Mouse (Mus musculus) CH12.LX (cell line): ENCODE measurements at regions not wholly inside any gene's neighbourhood (a gene's known extent, or its start where the extent isn't known, plus 50 kb on each side); places are given as distances from the start of the nearest gene placed in this dataset.

Experiments used
- DNase-seq: peaks from one replicate; pipeline ENCODE4 v3.0.0-alpha.2; 2013; ENCODE audit errors: extremely low read depth
- H3K27ac ChIP-seq: 2 replicates; pipeline ENCODE4 v1.5.1; 2012; ENCODE audit warnings: low read depth, mild to moderate bottlenecking, control low read depth, moderate library complexity; ENCODE audit not compliant: insufficient read depth
- H3K27me3 ChIP-seq: replicated peaks from 2 replicates; pipeline ENCODE3; 2012; ENCODE audit warnings: inconsistent platforms
- H3K36me3 ChIP-seq, 2 experiments: replicated peaks in 1 of 2; 2 replicates each; pipeline versions ENCODE3 to v1.6.1; 2012; ENCODE audit warnings: inconsistent platforms in 1 of 2, low read length in 1 of 2, mild to moderate bottlenecking in 1 of 2, mixed read lengths in 1 of 2, moderate library complexity in 1 of 2; ENCODE audit not compliant: control insufficient read depth in 1 of 2, insufficient read depth in 1 of 2
- H3K4me1 ChIP-seq, 2 experiments: 2 replicates each; pipeline ENCODE4 v1.6.1; 2012; ENCODE audit warnings: inconsistent platforms in 1 of 2, moderate library complexity in 1 of 2; ENCODE audit not compliant: insufficient read depth in 2 of 2, control insufficient read depth in 1 of 2
- H3K4me2 ChIP-seq: 2 replicates; pipeline ENCODE4 v1.6.1; 2012; ENCODE audit warnings: low read depth, mild to moderate bottlenecking, control low read depth; ENCODE audit not compliant: poor library complexity, insufficient read depth, severe bottlenecking
- H3K4me3 ChIP-seq, 3 experiments: fragments of 150-350 bp in 1 of 3; sonication (generic) in 1 of 3; replicated peaks in 1 of 3; 2 replicates each; pipeline versions ENCODE3 to v1.5.1; 2011 to 2012; ENCODE audit warnings: low read depth in 2 of 3, low read length in 2 of 3, mild to moderate bottlenecking in 2 of 3, moderate library complexity in 2 of 3, control low read depth in 1 of 3, improper control_type of control experiment in 1 of 3, inconsistent platforms in 1 of 3, mixed read lengths in 1 of 3; ENCODE audit not compliant: poor library complexity in 1 of 3
- H3K79me2 ChIP-seq: replicated peaks from 2 replicates; pipeline ENCODE4 v1.6.1; 2012; ENCODE audit warnings: mild to moderate bottlenecking, moderate library complexity; ENCODE audit not compliant: control insufficient read depth, poor library complexity, insufficient read depth, severe bottlenecking; ENCODE audit errors: extremely low read depth
- H3K9ac ChIP-seq: 2 replicates; pipeline ENCODE4 v1.6.1; 2012; ENCODE audit warnings: low read depth, mild to moderate bottlenecking, control low read depth, moderate library complexity; ENCODE audit not compliant: insufficient read depth
- H3K9me3 ChIP-seq: replicated peaks from 2 replicates; pipeline ENCODE3; 2012; ENCODE audit warnings: low read length, inconsistent platforms, mixed read lengths
- CHD2 ChIP-seq: IDR thresholded peaks from 2 replicates; pipeline ENCODE4 v1.6.1; 2011; ENCODE audit warnings: low read length, improper control_type of control experiment
- EP300 ChIP-seq: IDR thresholded peaks from 2 replicates; pipeline ENCODE4 v1.6.1; 2011; ENCODE audit warnings: low read length, improper control_type of control experiment
- ETS1 ChIP-seq: conservative IDR thresholded peaks from 2 replicates; pipeline ENCODE4 v1.6.1; 2012; ENCODE audit warnings: low read depth, mild to moderate bottlenecking, inconsistent platforms, low read length, improper control_type of control experiment, moderate library complexity
- IRF4 ChIP-seq: IDR thresholded peaks from 2 replicates; pipeline ENCODE4 v1.6.1; 2014; ENCODE audit warnings: low read depth, mild to moderate bottlenecking, inconsistent platforms, low read length, improper control_type of control experiment
- JUN ChIP-seq: IDR thresholded peaks from 2 replicates; pipeline ENCODE4 v1.6.1; 2011; ENCODE audit warnings: low read depth, mild to moderate bottlenecking, low read length, improper control_type of control experiment, moderate library complexity; ENCODE audit not compliant: insufficient read depth
- JUND ChIP-seq: conservative IDR thresholded peaks from 2 replicates; pipeline ENCODE4 v1.6.1; 2011; ENCODE audit warnings: low read depth, low read length, improper control_type of control experiment
- MAX ChIP-seq: IDR thresholded peaks from 2 replicates; pipeline ENCODE4 v1.6.1; 2011; ENCODE audit warnings: low read length, improper control_type of control experiment
- MEF2A ChIP-seq: IDR thresholded peaks from 2 replicates; pipeline ENCODE4 v1.6.1; 2014; ENCODE audit warnings: low read depth, mild to moderate bottlenecking, inconsistent platforms, low read length, improper control_type of control experiment, borderline replicate concordance
- MXI1 ChIP-seq: IDR thresholded peaks from 2 replicates; pipeline ENCODE4 v1.6.1; 2011; ENCODE audit warnings: mild to moderate bottlenecking, low read depth, low read length, improper control_type of control experiment
- PAX5 ChIP-seq: IDR thresholded peaks from 2 replicates; pipeline ENCODE4 v1.6.1; 2012; ENCODE audit warnings: low read length, inconsistent platforms, mixed read lengths
- POLR2A ChIP-seq: IDR thresholded peaks from 2 replicates; pipeline ENCODE4 v1.6.1; 2011; ENCODE audit warnings: low read depth, mild to moderate bottlenecking, improper control_type of control experiment, low read length
- SMC3 ChIP-seq: IDR thresholded peaks from 2 replicates; pipeline ENCODE4 v1.6.1; 2011; ENCODE audit warnings: low read depth, low read length, improper control_type of control experiment
- TBP ChIP-seq: conservative IDR thresholded peaks from 2 replicates; pipeline ENCODE4 v1.6.1; 2011; ENCODE audit warnings: low read depth, low read length, improper control_type of control experiment
- ZC3H11A ChIP-seq: IDR thresholded peaks from 2 replicates; pipeline ENCODE4 v1.6.1; 2012; ENCODE audit warnings: low read depth, mild to moderate bottlenecking, inconsistent platforms, low read length, improper control_type of control experiment
- ZNF384 ChIP-seq: IDR thresholded peaks from 2 replicates; pipeline ENCODE4 v1.6.1; 2012; ENCODE audit warnings: low read depth, low read length, improper control_type of control experiment, inconsistent platforms
- dilution Hi-C: fragments of 300-500 bp; cut with MboI; formaldehyde crosslinking; loops from 2 replicates; pipeline ENCODE4 v1.14.3; 2020; ENCODE audit warnings: low sequenced_read_pairs; ENCODE audit not compliant: extremely low pct_unique_long_range_greater_than_20kb, extremely low pct_ligation_motif_present
- in situ Hi-C: fragments of 300-500 bp; cut with MboI; formaldehyde crosslinking; loops from 3 replicates; pipeline ENCODE4 v1.14.3; 2019; ENCODE audit warnings: low sequenced_read_pairs, low pct_ligation_motif_present, low pct_unique_long_range_greater_than_20kb, mixed read lengths

DNA sequence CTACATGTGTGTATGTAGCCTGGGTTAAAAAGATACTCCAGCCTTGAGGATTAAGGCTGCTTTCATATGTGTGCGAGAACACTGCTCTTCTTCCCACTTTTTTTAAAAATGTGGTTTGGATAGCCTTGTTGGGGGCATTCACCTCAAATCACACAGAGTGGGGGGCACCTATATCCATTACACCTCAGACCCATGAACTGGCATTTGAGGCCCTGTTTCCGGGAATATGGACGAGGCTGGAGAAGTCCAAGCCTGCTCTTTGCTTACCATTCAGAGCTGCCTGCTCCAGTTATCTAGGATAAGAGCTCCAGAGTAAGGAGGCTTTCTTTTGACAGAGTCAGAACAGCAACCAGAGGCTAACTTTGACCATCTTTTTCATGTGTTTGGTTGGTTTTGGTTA, 61.9 kb upstream of the Ppara start:
- H3K4me3 ChIP-seq, result no peak overlapping the region
- H3K36me3 ChIP-seq, result no peaks in the 10 kb centered on the region
- dilution Hi-C loops, result no loop called here
- H3K4me1 ChIP-seq, result peaks cover 5 to 35% of the 10 kb centered on the region in 2 experiments
- H3K79me2 ChIP-seq, result no peaks in the 10 kb centered on the region
- H3K4me2 ChIP-seq, result no peak overlapping the region
- peaks cover 18% of the 10 kb centered on the region for H3K9me3 ChIP-seq
- no peak overlapping the region for H3K9ac ChIP-seq
- TF ChIP-seq TBP (no peak), SMC3 (no peak), ZC3H11A (no peak), PAX5 (no peak), ETS1 (no peak), MEF2A (no peak), IRF4 (no peak)
- no peaks in the 10 kb centered on the region for H3K27me3 ChIP-seq
- in situ Hi-C loops, result no loop called here
- no peak for DNase-seq
- no peak overlapping the region for H3K27ac ChIP-seq

GRCm38 (mm10) chr15:85673506-85673905, 61.3 kb upstream of the Ppara start:
- dilution Hi-C loops, result no loop called here
- Histone ChIP-seq H3K9ac (no peak overlapping the region), H3K4me2 (no peak overlapping the region), H3K9me3 (peaks cover 18% of the 10 kb centered on the region), H3K79me2 (no peaks in the 10 kb centered on the region), H3K27ac (no peak overlapping the region), H3K36me3 (no peaks in the 10 kb centered on the region), H3K4me1 (peaks cover 5 to 35% of the 10 kb centered on the region in 2 experiments), H3K4me3 (no peak overlapping the region), H3K27me3 (no peaks in the 10 kb centered on the region)
- no peak for DNase-seq
- no peak for TF ChIP-seq POLR2A
- no peak for TF ChIP-seq CHD2
- no peak for TF ChIP-seq EP300
- no peak for TF ChIP-seq JUND
- no peak for TF ChIP-seq MAX
- no peak for TF ChIP-seq ETS1
- no peak for TF ChIP-seq MEF2A
- TF ChIP-seq ZNF384, result no peak
- TF ChIP-seq MXI1, result no peak
- TF ChIP-seq SMC3, result no peak
- no peak for TF ChIP-seq JUN
- in situ Hi-C loops, result no loop called here
